Mouse (Mus musculus): Measurements from ENCODE around the gene Pnp. TPM values are rescaled to one million over a fixed set of nuclear protein-coding genes. Genes with fewer than 3 reads are reported as not detected.
"Not testable (repeated sequence)": the region's sequence is repeated elsewhere in the genome, so short reads cannot be mapped to it uniquely, and the experiment has no call there.

The Pnp gene
- polyA plus RNA-seq, 1 experiment from 2014 or later = 88.3 TPM

- Histone ChIP-seq H3K27ac (no peak overlapping the region), H3K4me3 (no peak overlapping the region), H3K36me3 (no peaks in the 10 kb centered on the region), H3K9me3 (replicated peaks) (no peaks in the 10 kb centered on the region), H3K4me1 (peaks cover 2% of the 10 kb centered on the region; the same call in 1 of the 2 replicates), H3K27me3 (ENCODE audit: low read depth, poor library complexity, severe bottlenecking) (no peaks in the 10 kb centered on the region)
- 47% methylated on average over 2 of the region's 2 CpGs for WGBS
- no peak for DNase-seq (ENCODE audit: low spot score)
These were observed 8.1 kb downstream of the Pnp start for GRCm38 (mm10) chr14:50938940-50939339.

GRCm38 (mm10) chr14:50943932-50944667 is 13.2 kb downstream of the Pnp start, which contains the start of gene Gm49342:
Gene Gm49342 (plus strand): TSS chr14:50944517.
- 18% methylated on average over 31 of the region's 31 CpGs for whole genome bisulfite sequencing
- peak; percentile 95 for DNase-seq (ENCODE audit: low spot score)
- Histone ChIP-seq H3K27ac (peak within 1 kb of the TSS; percentile 86), H3K27me3 (ENCODE audit: low read depth, poor library complexity, severe bottlenecking) (no peaks in the 10 kb centered on the region), H3K9me3 (replicated peaks) (no peaks in the 10 kb centered on the region), H3K36me3 (peaks cover 11% of the 10 kb centered on the region), H3K4me1 (peaks cover 10% of the 10 kb centered on the region; the same call in 1 of the 2 replicates), H3K4me3 (peak within 1 kb of the TSS; percentile 49)

GRCm38 (mm10) chr14:50944668-50945033 is 13.8 kb downstream of the Pnp start:
- H3K27me3 ChIP-seq (ENCODE audit: low read depth, poor library complexity, severe bottlenecking); H3K9me3 ChIP-seq (replicated peaks); DNase-seq (ENCODE audit: low spot score): not testable (repeated sequence)
- Histone ChIP-seq H3K4me3 (peak overlapping the region; percentile 49), H3K4me1 (peaks cover 10% of the 10 kb centered on the region; the same call in 1 of the 2 replicates), H3K36me3 (peaks cover 17% of the 10 kb centered on the region), H3K27ac (peak overlapping the region; percentile 86)
- under 1% methylated on average over 15 of the region's 15 CpGs for WGBS

GRCm38 (mm10) chr14:50945081-50945480 is 14.2 kb downstream of the Pnp start:
- WGBS = 14% methylated on average over 6 of the region's 6 CpGs
- Histone ChIP-seq H3K4me3 (peak overlapping the region; percentile 49), H3K27ac (peak overlapping the region; percentile 86), H3K4me1 (peaks cover 10% of the 10 kb centered on the region; the same call in 1 of the 2 replicates), H3K36me3 (peaks cover 19% of the 10 kb centered on the region)
- not testable (repeated sequence) for H3K9me3 ChIP-seq (replicated peaks); DNase-seq (ENCODE audit: low spot score); H3K27me3 ChIP-seq (ENCODE audit: low read depth, poor library complexity, severe bottlenecking)

GRCm38 (mm10) chr14:50945526-50945925 is 14.6 kb downstream of the Pnp start:
- WGBS = 34% methylated on average over 3 of the region's 3 CpGs
- not testable (repeated sequence) for H3K27ac ChIP-seq

GRCm38 (mm10) chr14:50955487-50955886 is 24.6 kb downstream of the Pnp start:
- Histone ChIP-seq H3K9me3 (replicated peaks) (no peaks in the 10 kb centered on the region), H3K27ac (no peak overlapping the region), H3K4me1 (0 out of 2 replicates have a peak, but pooled peaks cover 5% of the 10 kb centered on the region), H3K27me3 (ENCODE audit: low read depth, poor library complexity, severe bottlenecking) (no peaks in the 10 kb centered on the region), H3K36me3 (peaks cover 23% of the 10 kb centered on the region), H3K4me3 (no peak overlapping the region)
- DNase-seq (ENCODE audit: low spot score) = no peak
- WGBS = 90% methylated on average over 10 of the region's 10 CpGs

More at GRCm38 (mm10) chr14:50945526-50945925, 14.6 kb downstream of the Pnp start:
- not testable (repeated sequence) for H3K9me3 ChIP-seq (replicated peaks); H3K27me3 ChIP-seq (ENCODE audit: low read depth, poor library complexity, severe bottlenecking); DNase-seq (ENCODE audit: low spot score)
- Histone ChIP-seq H3K36me3 (peaks cover 21% of the 10 kb centered on the region), H3K4me1 (peaks cover 10% of the 10 kb centered on the region; the same call in 1 of the 2 replicates), H3K4me3 (peak overlapping the region; percentile 49)

GRCm38 (mm10) chr14:50955942-50956508 is 25.1 kb downstream of the Pnp start, which contains the start of gene Pnp2:
Gene Pnp2 (plus strand): TSS chr14:50955992.
- H3K4me3 ChIP-seq = peak within 1 kb of the TSS; percentile 24
- H3K27ac ChIP-seq; H3K4me1 ChIP-seq; H3K27me3 ChIP-seq (ENCODE audit: low read depth, poor library complexity, severe bottlenecking); H3K9me3 ChIP-seq (replicated peaks): not testable (repeated sequence)
- H3K36me3 ChIP-seq = peaks cover 18% of the 10 kb centered on the region
- 5% methylated on average over 19 of the region's 19 CpGs for WGBS
- DNase-seq (ENCODE audit: low spot score) = peak; percentile 43

GRCm38 (mm10) chr14:50956724-50957123 is 25.8 kb downstream of the Pnp start:
- H3K36me3 ChIP-seq = peaks cover 11% of the 10 kb centered on the region; the same call in 1 of the 2 replicates
- DNase-seq (ENCODE audit: low spot score); H3K27me3 ChIP-seq (ENCODE audit: low read depth, poor library complexity, severe bottlenecking); H3K9me3 ChIP-seq (replicated peaks); H3K27ac ChIP-seq; H3K4me1 ChIP-seq; H3K4me3 ChIP-seq: not testable (repeated sequence)
- WGBS = 87% methylated on average over 6 of the region's 6 CpGs

- H3K4me3 ChIP-seq; H3K4me1 ChIP-seq; DNase-seq (ENCODE audit: low spot score); H3K27ac ChIP-seq; H3K27me3 ChIP-seq (ENCODE audit: low read depth, poor library complexity, severe bottlenecking); H3K36me3 ChIP-seq; H3K9me3 ChIP-seq (replicated peaks): not testable (repeated sequence)
- 79% methylated on average over 3 of the region's 3 CpGs for WGBS
These were observed 26.3 kb downstream of the Pnp start for GRCm38 (mm10) chr14:50957146-50957545.

- H3K4me1 ChIP-seq; H3K9me3 ChIP-seq (replicated peaks); H3K4me3 ChIP-seq; DNase-seq (ENCODE audit: low spot score); H3K27ac ChIP-seq; H3K27me3 ChIP-seq (ENCODE audit: low read depth, poor library complexity, severe bottlenecking); H3K36me3 ChIP-seq: not testable (repeated sequence)
- 89% methylated on average over 5 of the region's 5 CpGs for WGBS
These were observed 27.6 kb downstream of the Pnp start for GRCm38 (mm10) chr14:50958289-50958995.

GRCm38 (mm10) chr14:50968216-50968980 is 37.5 kb downstream of the Pnp start:
- Histone ChIP-seq H3K4me3 (no peak overlapping the region), H3K27me3 (ENCODE audit: low read depth, poor library complexity, severe bottlenecking) (no peaks in the 10 kb centered on the region), H3K4me1 (0 out of 2 replicates have a peak, but pooled peaks cover 3% of the 10 kb centered on the region), H3K9me3 (replicated peaks) (no peaks in the 10 kb centered on the region), H3K27ac (no peak overlapping the region), H3K36me3 (no peaks in the 10 kb centered on the region)
- 92% methylated on average over 5 of the region's 5 CpGs for WGBS
- no peak for DNase-seq (ENCODE audit: low spot score)

GRCm38 (mm10) chr14:50969041-50969440 is 38.2 kb downstream of the Pnp start:
- Histone ChIP-seq H3K27ac (no peak overlapping the region), H3K27me3 (ENCODE audit: low read depth, poor library complexity, severe bottlenecking) (no peaks in the 10 kb centered on the region), H3K4me1 (0 out of 2 replicates have a peak, but pooled peaks cover 3% of the 10 kb centered on the region), H3K9me3 (replicated peaks) (no peaks in the 10 kb centered on the region), H3K4me3 (no peak overlapping the region), H3K36me3 (no peaks in the 10 kb centered on the region)
- WGBS = 56% methylated on average over 1 of the region's 1 CpGs
- no peak for DNase-seq (ENCODE audit: low spot score)

Data from limb, embryonic 10.5 days (tissue).